Mouse (Mus musculus) adrenal gland, adult 2 months (tissue): Measurements from ENCODE around the gene Crtac1. TPM values are rescaled to one million over a fixed set of nuclear protein-coding genes. Genes with fewer than 3 reads are reported as not detected.

Source experiments
- DNase-seq: peaks from one replicate; pipeline ENCODE4 v3.0.0; 2021
- polyA plus RNA-seq: library from polyadenylated mRNA; depleted of rRNA; stranded (reverse); fragments of >200 nt; gene quantifications from 2 replicates; pipeline ENCODE4 v1.2.3, GENCODE M21; 2012
- total RNA-seq, 2 experiments: library from RNA; stranded (reverse); gene quantifications; 2 replicates each; pipeline ENCODE4 v1.2.3; 2021

The Crtac1 gene
- total and polyA plus RNA-seq, 3 experiments: 0.23 to 0.73 (median 0.43) TPM

DNA sequence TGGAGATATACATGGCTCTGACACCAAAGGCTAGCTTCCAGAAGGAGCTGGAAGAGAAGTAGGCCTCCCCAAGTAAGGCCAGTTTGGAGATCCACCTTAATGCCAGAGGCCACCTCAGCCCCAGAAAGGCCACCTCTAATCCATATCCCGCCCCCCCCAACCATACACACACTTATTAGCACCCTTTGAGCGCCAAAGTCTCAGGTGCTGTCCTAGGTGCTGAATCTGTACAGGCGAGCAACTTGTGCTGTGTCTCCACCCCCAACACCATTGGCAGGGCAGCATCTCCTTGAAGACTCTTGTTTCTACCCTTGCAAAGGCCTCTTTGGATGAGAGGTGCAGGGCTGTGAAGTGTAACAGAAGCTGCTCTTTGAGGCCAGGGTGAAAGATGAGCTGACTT, 6.4 kb downstream of the Crtac1 start:
- DNase-seq: no peak

DNA sequence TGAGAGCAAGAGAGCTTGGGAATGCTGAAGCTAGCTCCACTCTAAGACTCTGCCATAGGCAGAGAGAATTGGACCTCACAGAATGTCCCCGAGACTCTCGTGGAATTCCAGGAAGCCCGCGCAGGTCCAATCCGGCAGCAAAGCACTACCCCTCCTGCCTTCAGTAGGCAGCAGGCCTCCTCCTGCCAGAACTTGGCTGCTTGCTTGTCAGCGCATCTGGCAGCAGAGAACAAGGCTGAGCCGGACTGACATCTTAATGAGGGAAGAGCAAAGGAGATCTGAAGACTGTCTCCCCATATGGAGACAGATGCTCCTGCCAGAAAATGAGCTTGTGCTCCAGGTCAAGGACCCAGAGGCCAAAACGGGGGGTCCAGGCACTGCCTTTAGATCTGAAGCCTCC, 16.5 kb downstream of the Crtac1 start:
- no peak for DNase-seq

GRCm38 (mm10) chr19:42409856-42410255, 21.7 kb downstream of the Crtac1 start:
- no peak for DNase-seq

DNA sequence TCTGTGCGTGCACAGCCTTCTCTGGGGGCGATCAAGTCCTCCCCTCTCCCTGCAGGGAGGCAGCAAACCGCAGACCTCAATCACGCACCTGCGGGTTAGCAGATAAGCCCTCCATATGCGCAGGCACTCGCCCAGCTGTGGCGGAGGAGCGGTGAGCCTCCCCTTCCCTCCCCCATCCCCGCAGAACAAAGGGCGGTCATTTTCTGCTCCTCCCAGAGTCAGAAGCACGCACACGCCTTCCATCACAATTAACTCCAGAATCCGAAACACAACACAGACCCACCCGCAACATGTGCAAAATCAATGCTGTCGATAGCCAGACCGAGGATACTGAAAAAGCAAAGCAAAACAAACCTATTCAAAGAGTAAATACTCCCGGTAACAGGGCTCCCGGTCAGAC, 22.4 kb downstream of the Crtac1 start:
- DNase-seq: no peak

GRCm38 (mm10) chr19:42404364-42404763, 27.2 kb downstream of the Crtac1 start:
- DNase-seq: no peak

DNA sequence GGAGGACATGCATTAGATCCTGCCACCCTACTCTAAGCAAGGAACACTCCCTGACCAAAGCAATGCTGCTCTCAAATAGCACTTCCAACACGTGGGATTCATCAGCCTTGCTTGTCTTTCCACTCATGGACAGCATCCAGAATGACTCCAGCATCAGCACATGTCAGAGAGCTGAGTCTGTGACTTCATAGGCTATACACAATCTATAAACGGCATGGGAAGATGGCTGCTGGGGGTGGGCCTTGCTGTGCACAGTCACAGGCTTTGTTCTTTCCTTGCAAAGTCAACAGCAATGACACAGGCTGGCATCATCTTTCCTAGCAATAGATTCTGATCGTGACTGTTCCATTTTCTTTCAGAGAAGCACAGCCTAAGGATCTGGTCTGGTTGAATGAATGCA, 31.6 kb downstream of the Crtac1 start:
- DNase-seq: no peak

DNA sequence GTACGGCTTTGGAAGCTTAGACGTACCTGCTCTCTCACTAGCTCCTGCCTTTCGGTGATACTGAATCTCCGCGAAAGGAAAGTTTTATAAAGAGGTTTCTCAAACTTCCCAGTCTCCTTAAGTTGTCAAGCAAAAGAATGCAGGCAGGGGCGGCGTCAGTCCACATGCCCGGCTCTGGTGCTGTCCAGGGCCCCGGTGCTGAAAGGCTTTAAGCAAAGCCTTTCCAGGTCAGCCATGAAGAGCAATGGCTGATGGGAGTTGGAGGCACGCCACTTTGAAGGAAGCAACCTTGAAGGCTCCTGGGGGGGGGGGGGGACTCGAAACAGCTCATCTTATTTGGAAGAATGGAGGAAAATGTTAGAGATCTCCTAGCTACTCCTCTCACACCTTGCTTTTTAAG, 34.3 kb downstream of the Crtac1 start:
- DNase-seq: peak; percentile 5

GRCm38 (mm10) chr19:42394848-42395534, 36.6 kb downstream of the Crtac1 start:
- no peak for DNase-seq

- DNase-seq: no peak
Observed at GRCm38 (mm10) chr19:42393920-42394319, 37.7 kb downstream of the Crtac1 start.

- no peak for DNase-seq
Observed at GRCm38 (mm10) chr19:42392094-42392493, 39.5 kb downstream of the Crtac1 start.

DNA sequence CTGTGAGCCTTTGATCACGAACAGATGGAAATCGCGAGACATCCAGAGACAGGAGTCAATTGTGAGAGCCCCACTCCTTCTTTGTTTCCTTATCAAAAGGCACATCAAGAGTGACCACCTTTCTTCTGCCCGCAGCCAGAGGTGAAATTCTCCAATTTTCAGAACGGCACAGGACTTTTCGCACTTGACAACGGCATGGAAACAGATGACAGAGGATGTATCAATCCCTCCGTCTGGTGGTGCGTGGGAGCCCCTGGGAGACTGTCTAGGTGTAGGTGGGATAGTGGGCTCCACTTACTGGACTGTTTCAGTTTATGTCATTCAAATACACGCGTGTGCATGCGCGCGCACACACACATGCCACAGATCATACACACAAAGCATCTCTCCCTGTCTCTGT, 42.0 kb downstream of the Crtac1 start:
- DNase-seq: no peak

DNA sequence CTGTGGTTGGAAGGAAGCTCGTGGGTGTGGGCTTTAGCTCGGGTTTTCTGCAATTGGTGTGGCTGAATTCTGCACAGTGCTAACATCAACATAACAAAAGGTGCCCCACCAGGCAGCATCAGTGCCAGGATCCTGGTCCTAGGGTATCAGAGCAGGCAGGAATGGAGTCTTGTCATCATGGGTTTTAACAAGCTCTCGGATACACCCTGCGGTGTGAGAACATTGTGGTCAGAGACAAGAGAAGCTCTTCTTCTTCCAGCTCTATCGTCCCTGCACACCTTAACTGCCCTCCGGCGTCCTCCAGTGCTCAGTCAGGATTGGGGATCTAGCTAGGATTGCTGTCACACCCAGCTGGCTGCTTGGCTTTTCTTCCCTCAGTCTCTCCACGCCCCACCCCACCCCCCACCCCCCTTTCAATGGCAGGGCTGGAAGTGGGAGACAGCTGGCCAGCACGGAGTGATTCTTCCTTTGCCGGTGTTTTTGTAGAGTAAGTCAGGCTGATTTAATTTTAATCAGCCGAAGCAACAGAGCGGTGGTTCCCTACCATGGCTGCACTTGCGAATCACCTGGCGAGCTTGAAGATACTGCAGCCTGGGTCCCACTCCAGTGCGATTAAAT, 46.5 kb downstream of the Crtac1 start:
- no peak for DNase-seq

DNA sequence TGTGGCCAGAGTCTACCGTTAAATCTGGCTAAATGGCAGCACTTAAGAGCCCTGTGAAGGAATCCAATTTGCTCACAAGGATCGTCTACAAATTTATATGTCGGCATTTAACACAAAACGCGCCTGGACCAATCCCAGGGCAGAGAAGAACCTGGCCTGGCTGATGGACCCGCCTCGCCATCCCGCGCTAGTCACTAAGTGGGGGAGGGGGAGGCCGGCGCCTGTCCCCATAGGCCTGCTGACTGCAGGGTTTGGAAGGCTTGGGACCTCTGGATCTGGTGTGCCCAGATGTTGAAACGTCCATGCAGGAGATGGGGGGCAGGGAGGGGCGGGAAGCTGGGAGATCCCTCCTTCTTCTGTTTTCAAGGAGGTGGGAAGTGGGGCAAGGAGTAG, 50.6 kb downstream of the Crtac1 start:
- no peak for DNase-seq

- DNase-seq: no peak
Observed at GRCm38 (mm10) chr19:42380321-42380980, 51.1 kb downstream of the Crtac1 start.

DNA sequence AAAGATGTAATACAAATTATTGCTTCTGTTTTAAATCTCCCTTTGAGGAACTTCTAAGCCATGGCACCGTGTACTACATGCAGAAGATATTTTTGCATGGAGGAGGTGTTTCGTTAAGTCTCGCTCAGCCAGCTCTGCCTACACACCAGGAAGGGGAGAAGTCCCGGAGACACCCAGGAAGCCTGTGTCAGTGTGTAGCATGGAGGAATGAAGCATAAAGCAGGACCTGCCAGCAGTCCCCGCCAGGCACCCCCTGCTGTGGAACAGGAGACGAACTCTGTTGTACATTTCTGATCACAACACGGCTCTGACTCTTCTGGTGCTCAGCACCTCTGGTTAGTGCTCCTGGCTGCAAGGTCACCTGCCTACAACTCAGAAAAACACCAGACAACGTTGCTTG, 51.8 kb downstream of the Crtac1 start:
- DNase-seq: no peak

- no peak for DNase-seq
Observed at GRCm38 (mm10) chr19:42377206-42377605, 54.4 kb downstream of the Crtac1 start.

GRCm38 (mm10) chr19:42363551-42363950, 68.0 kb downstream of the Crtac1 start:
- DNase-seq: no peak

GRCm38 (mm10) chr19:42358406-42358805, 73.2 kb downstream of the Crtac1 start:
- no peak for DNase-seq

DNA sequence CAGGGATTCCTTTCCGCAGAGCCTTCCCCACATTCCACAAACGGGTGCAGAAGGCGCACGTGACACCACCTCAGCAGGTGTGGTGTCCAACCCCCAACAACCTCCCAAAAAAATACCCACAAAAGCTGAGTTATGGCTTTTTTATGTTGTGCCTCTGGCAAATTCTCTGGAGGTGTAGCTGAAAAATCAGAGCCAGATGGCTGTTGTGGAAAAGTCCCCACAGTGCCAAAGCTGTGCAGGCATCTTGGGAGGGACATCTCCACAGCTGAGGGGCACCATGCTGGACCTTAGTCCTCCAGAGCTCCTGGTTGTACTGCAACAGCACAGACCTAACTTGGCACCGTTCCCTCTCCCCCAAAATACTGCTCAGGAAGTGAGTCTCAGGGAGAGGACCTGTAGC, 74.7 kb downstream of the Crtac1 start:
- DNase-seq: no peak

- no peak for DNase-seq
Observed at GRCm38 (mm10) chr19:42355476-42355875, 76.1 kb downstream of the Crtac1 start.

- DNase-seq: no peak
Observed at GRCm38 (mm10) chr19:42341183-42341582, 90.4 kb downstream of the Crtac1 start.

- DNase-seq: no peak
Observed at GRCm38 (mm10) chr19:42332081-42332736, 99.4 kb downstream of the Crtac1 start.

DNA sequence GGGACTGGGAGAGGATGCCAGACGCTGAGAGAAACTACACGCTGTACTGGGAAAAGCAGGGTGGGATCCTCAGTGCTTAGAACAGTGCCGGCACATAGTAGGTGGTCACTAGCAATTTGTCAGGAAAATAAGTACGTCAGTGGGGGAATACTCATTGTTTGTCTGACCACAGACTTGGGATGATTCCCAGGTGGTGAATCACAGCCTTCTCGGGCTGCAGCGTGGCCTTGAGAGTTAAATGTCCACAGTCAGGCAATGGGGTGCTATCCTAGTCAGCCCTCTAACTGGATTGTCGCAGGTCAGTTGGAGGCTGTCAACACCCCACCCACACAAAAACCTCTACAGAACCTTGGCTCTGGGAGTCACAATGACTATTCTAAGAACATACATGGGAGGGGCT, 100.1 kb downstream of the Crtac1 start:
- DNase-seq: peak; percentile 80
